Comparison of ENCODE assay signal across 8 mouse cellular contexts in the genomic region with DNA sequence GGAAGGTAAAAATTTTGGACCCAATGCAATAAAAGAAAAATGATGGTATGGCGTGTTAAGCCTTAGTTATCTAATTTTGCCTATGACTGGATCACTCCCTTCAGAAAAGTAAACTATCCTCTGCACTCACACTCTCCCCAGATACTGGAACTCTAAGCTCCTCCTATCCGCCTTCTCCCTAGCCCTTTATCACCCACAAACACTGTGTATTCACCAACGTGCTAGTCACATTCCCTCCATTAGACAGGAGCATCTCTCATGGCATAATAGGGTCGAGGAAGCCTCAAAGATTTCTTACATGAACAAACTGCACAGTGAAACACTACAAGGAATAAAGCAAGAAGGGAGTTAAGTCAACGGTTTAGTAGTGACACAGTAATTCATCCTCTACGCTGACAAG. TPM values are rescaled to one million over a fixed set of nuclear protein-coding genes. Genes with fewer than 3 reads are reported as not detected.
A peak's percentile ranks its signal among the peaks of the same experiment; 100 is the strongest.
DNase-seq lines count a peak whose midpoint lies in the region; ATAC-seq lines count a peak whose summit lies in the region.

No protein-coding gene starts in this region.

- WGBS in limb, embryonic 15.5 days = 33% methylated on average over 6 of the region's 6 CpGs
- 21% methylated on average over 6 of the region's 6 CpGs for WGBS in stomach, embryonic 16.5 days

- H3K27me3 ChIP-seq in limb, embryonic 15.5 days = no peaks in the 10 kb centered on the region
- no peaks in the 10 kb centered on the region for H3K27me3 ChIP-seq in stomach, embryonic 16.5 days (ENCODE audit: control insufficient read depth, insufficient read depth, low read length)

- peaks cover 14% of the 10 kb centered on the region for H3K4me1 ChIP-seq in limb, embryonic 15.5 days
- peaks cover 7% of the 10 kb centered on the region for H3K4me1 ChIP-seq in stomach, embryonic 16.5 days (ENCODE audit: control insufficient read depth, insufficient read depth, low read length)

- H3K4me3 ChIP-seq in limb, embryonic 15.5 days = peak overlapping the region; percentile 96
- H3K4me3 ChIP-seq in stomach, embryonic 16.5 days (replicated peaks; ENCODE audit: low read length) = peak overlapping the region; percentile 91

- H3K4me2 ChIP-seq in limb, embryonic 15.5 days = peak overlapping the region; percentile 86
- H3K4me2 ChIP-seq in stomach, embryonic 16.5 days (ENCODE audit: low read depth, low read length) = peak overlapping the region; percentile 82

- H3K27ac ChIP-seq in limb, embryonic 15.5 days = no peak overlapping the region
- H3K27ac ChIP-seq in stomach, embryonic 16.5 days (ENCODE audit: low read length) = no peak overlapping the region

- peak; percentile 4 for DNase-seq in retina, postnatal 1 day
- DNase-seq in retina, embryonic 14.5 days (ENCODE audit: low spot score) = no peak
- no peak for DNase-seq in frontal cortex, postnatal 10 days (ENCODE audit: low spot score in 2 of 2)
- DNase-seq in layer of hippocampus, postnatal 36 days = no peak
- no peak for DNase-seq in adrenal gland, postnatal 14 days

- no peaks in the 10 kb centered on the region for H3K9me3 ChIP-seq in limb, embryonic 15.5 days
- H3K9me3 ChIP-seq in stomach, embryonic 16.5 days (replicated peaks; ENCODE audit: control insufficient read depth, low read length) = no peaks in the 10 kb centered on the region

- no peak overlapping the region for H3K9ac ChIP-seq in limb, embryonic 15.5 days
- H3K9ac ChIP-seq in stomach, embryonic 16.5 days (ENCODE audit: low read length) = peak overlapping the region; percentile 93

- H3K36me3 ChIP-seq in limb, embryonic 15.5 days = 0 out of 2 replicates have a peak, but pooled peaks cover 4% of the 10 kb centered on the region
- H3K36me3 ChIP-seq in stomach, embryonic 16.5 days (ENCODE audit: control insufficient read depth, insufficient read depth, low read length) = no peaks in the 10 kb centered on the region

- peak; percentile 81 for ATAC-seq in erythroblast, adult 5-6 weeks (replicated peaks; ENCODE audit: low FRiP score, poor library complexity, severe bottlenecking)
- ATAC-seq in limb, embryonic 15.5 days (ENCODE audit: insufficient number of reproducible peaks, low FRiP score, low TSS enrichment, low read depth) = no peak
- ATAC-seq in stomach, embryonic 16.5 days (ENCODE audit: insufficient read depth, low FRiP score) = no peak

RNA-seq across cellular contexts. Expression of a gene that starts 1.1 kb away (rescaled TPM):
- total RNA-seq in erythroblast, adult 5-6 weeks (2015; ENCODE audit: low replicate concordance) = 21.9 and 25.3 TPM in 2 replicates
- 24.0 and 27.0 TPM in 2 replicates for total RNA-seq in erythroblast, adult 5-6 weeks (2017; ENCODE audit: low replicate concordance)
- 32.6 and 34.2 TPM in 2 replicates for polyA plus RNA-seq in limb, embryonic 15.5 days (2015; fragmentation: Nextera tagmentation; extraction: Ambion mirVana)
- polyA plus RNA-seq in stomach, embryonic 16.5 days (2015; fragmentation: Nextera tagmentation; extraction: Ambion mirVana) = 40.8 and 42.5 TPM in 2 replicates
- total RNA-seq in layer of hippocampus, postnatal 36 days (2021) = 10 to 100 TPM; 34.9 to 37.5 TPM
- 31.8 and 38.9 TPM in 2 replicates for total RNA-seq in adrenal gland, postnatal 14 days (2021)
